7 mouse cellular contexts compared by ENCODE assay signal in the genomic region with DNA sequence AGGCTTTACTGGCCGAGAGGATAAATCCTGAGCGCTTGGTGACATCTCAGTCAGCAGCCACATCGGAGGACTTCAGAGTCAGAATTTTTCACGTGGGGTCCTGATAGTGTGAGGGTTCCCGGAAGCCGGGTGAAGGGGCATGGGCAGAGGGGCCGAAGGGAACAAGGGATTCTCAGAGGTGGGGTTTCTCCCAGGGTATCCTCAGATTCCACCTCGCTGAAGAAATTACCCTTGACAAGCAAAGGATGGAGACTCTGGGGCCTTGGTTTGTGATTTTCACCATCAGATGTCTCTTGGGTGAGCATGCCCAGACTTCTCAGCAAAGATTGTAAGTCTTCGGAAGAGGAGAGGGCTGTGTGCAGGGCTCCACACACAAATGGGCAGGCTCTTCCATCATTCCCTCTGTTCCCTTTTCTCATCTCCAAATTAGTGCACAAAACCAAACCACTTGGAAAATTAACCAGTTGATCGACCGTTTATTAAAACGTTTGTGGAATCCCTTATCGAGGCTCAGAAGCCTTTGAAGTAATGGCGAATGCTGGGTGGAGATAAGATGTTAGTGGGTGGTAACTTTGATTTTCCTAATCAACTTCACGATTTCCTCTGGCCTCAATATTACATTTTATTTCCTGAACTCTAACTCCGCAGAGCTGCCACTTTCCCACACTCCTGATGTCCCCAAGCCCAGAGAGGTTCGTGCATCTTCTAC. TPM values are rescaled to one million over a fixed set of nuclear protein-coding genes. Genes with fewer than 3 reads are reported as not detected.
DNase-seq lines count a peak whose midpoint lies in the region; ATAC-seq lines count a peak whose summit lies in the region.

Gene Cuedc1 (plus strand): TSS at position 38 of the 709 bp plus-strand sequence.

- H3K9me3 ChIP-seq in forebrain, embryonic 14.5 days (replicated peaks; ENCODE audit: control insufficient read depth, low read length): no peaks in the 10 kb centered on the region
- no peaks in the 10 kb centered on the region for H3K9me3 ChIP-seq in hindbrain, embryonic 12.5 days (replicated peaks)
- no peaks in the 10 kb centered on the region for H3K9me3 ChIP-seq in liver, embryonic 15.5 days (replicated peaks)

- ATAC-seq in forebrain, embryonic 14.5 days: no peak
- no peak for ATAC-seq in hindbrain, embryonic 12.5 days (ENCODE audit: low FRiP score)
- ATAC-seq in liver, embryonic 15.5 days (ENCODE audit: insufficient read depth): no peak
- ATAC-seq in activated CD4-positive, CD25-positive, alpha-beta regulatory T cell, adult 4 months: no peak

- H3K4me3 ChIP-seq in forebrain, embryonic 14.5 days (ENCODE audit: low read depth, low read length): peak within 1 kb of the TSS; percentile 83
- peak within 1 kb of the TSS; percentile 88 for H3K4me3 ChIP-seq in hindbrain, embryonic 12.5 days
- H3K4me3 ChIP-seq in liver, embryonic 15.5 days (replicated peaks): peak within 1 kb of the TSS; percentile 59

- no peaks in the 10 kb centered on the region for H3K27me3 ChIP-seq in forebrain, embryonic 14.5 days (replicated peaks; ENCODE audit: control insufficient read depth, insufficient read depth, low read length)
- H3K27me3 ChIP-seq in hindbrain, embryonic 12.5 days: peaks cover 10% of the 10 kb centered on the region
- peaks cover 92% of the 10 kb centered on the region for H3K27me3 ChIP-seq in liver, embryonic 15.5 days

- peak within 1 kb of the TSS; percentile 90 for H3K27ac ChIP-seq in forebrain, embryonic 14.5 days (ENCODE audit: low read depth, low read length)
- H3K27ac ChIP-seq in hindbrain, embryonic 12.5 days: peak within 1 kb of the TSS; percentile 91
- H3K27ac ChIP-seq in liver, embryonic 15.5 days (replicated peaks): no peak within 1 kb of the TSS

- no peak for DNase-seq in urinary bladder, adult 2 months (ENCODE audit: low spot score)
- no peak for DNase-seq in urinary bladder, postnatal 4 days (ENCODE audit: low spot score in 2 of 2)
- DNase-seq in forebrain, embryonic 14.5 days (ENCODE audit: low spot score): no peak
- DNase-seq in frontal cortex, postnatal 14 days (ENCODE audit: low spot score in 2 of 2): no peak

- peaks cover 18% of the 10 kb centered on the region for H3K4me1 ChIP-seq in forebrain, embryonic 14.5 days (ENCODE audit: control insufficient read depth, insufficient read depth, low read length)
- peaks cover 44% of the 10 kb centered on the region for H3K4me1 ChIP-seq in hindbrain, embryonic 12.5 days
- H3K4me1 ChIP-seq in liver, embryonic 15.5 days (replicated peaks): peaks cover 18% of the 10 kb centered on the region

- no peaks in the 10 kb centered on the region for H3K36me3 ChIP-seq in forebrain, embryonic 14.5 days (ENCODE audit: control insufficient read depth, insufficient read depth, low read length)
- H3K36me3 ChIP-seq in hindbrain, embryonic 12.5 days: no peaks in the 10 kb centered on the region
- H3K36me3 ChIP-seq in liver, embryonic 15.5 days (replicated peaks): no peaks in the 10 kb centered on the region

- peak within 1 kb of the TSS; percentile 82 for H3K4me2 ChIP-seq in forebrain, embryonic 14.5 days (ENCODE audit: low read length)
- peak within 1 kb of the TSS; percentile 70 for H3K4me2 ChIP-seq in hindbrain, embryonic 12.5 days (replicated peaks)
- H3K4me2 ChIP-seq in liver, embryonic 15.5 days: peak within 1 kb of the TSS; percentile 75

- peak within 1 kb of the TSS; percentile 97 for H3K9ac ChIP-seq in forebrain, embryonic 14.5 days (ENCODE audit: low read length)
- H3K9ac ChIP-seq in hindbrain, embryonic 12.5 days: peak within 1 kb of the TSS; percentile 99
- H3K9ac ChIP-seq in liver, embryonic 15.5 days: no peak within 1 kb of the TSS

- 32% methylated on average over 17 of the region's 17 CpGs for WGBS in forebrain, embryonic 14.5 days
- WGBS in hindbrain, embryonic 12.5 days: 21% methylated on average over 17 of the region's 17 CpGs
- 18% methylated on average over 17 of the region's 17 CpGs for WGBS in liver, embryonic 15.5 days (ENCODE audit: insufficient replicate concordance)

RNA-seq across cellular contexts. Expression of gene Cuedc1, which starts in this region (rescaled TPM):
- 62.4 and 86.0 TPM in 2 replicates for polyA plus RNA-seq in urinary bladder, adult 2 months (2012; rRNA removed)
- polyA plus RNA-seq in forebrain, embryonic 14.5 days (2014; fragmentation: Nextera tagmentation; extraction: Ambion mirVana): 13.0 and 18.6 TPM in 2 replicates
- polyA plus RNA-seq in hindbrain, embryonic 12.5 days (2016; fragmentation: Nextera tagmentation; extraction: Ambion mirVana): 53.2 and 53.3 TPM in 2 replicates
- polyA plus RNA-seq in liver, embryonic 15.5 days (2015; fragmentation: Nextera tagmentation; extraction: Ambion mirVana): 1.1 and 1.5 TPM in 2 replicates
- 1 to 10 TPM; 5.4 to 5.8 TPM for polyA plus RNA-seq in activated CD4-positive, CD25-positive, alpha-beta regulatory T cell, adult 4 months (2017; shearing (Covaris generic))
